Mouse (Mus musculus) limb, embryonic 11.5 days (tissue): Measurements from ENCODE around the gene Kiz. TPM values are rescaled to one million over a fixed set of nuclear protein-coding genes. Genes with fewer than 3 reads are reported as not detected.

Experiments used
- ATAC-seq: fragments of 200-750 bp; cut with Nextera tagmentation; 2 replicates; pipeline ENCODE4 v1.8.0; 2017; ENCODE audit warnings: low read depth; ENCODE audit not compliant: insufficient number of reproducible peaks, low FRiP score, low TSS enrichment
- DNase-seq: peaks from one replicate; pipeline ENCODE4 v3.0.0-alpha.2; 2015; ENCODE audit warnings: low spot score
- H3K27ac ChIP-seq: fragments of 300-500 bp; sonication (generic); replicated peaks from 2 replicates; pipeline ENCODE4 v1.5.1; 2014; ENCODE audit warnings: low read depth, mild to moderate bottlenecking, low read length
- H3K27me3 ChIP-seq: fragments of 300-500 bp; sonication (generic); 2 replicates; pipeline ENCODE4 v1.6.1; 2014; ENCODE audit warnings: mild to moderate bottlenecking, low read length, mixed read lengths; ENCODE audit not compliant: control insufficient read depth, insufficient read depth
- H3K36me3 ChIP-seq: fragments of 300-500 bp; sonication (generic); 2 replicates; pipeline ENCODE4 v1.6.1; 2014; ENCODE audit warnings: mild to moderate bottlenecking, low read length, moderate library complexity, mixed read lengths; ENCODE audit not compliant: control insufficient read depth, insufficient read depth
- H3K4me1 ChIP-seq: fragments of 300-500 bp; sonication (generic); 2 replicates; pipeline ENCODE4 v1.6.1; 2014; ENCODE audit warnings: low read length, mixed read lengths; ENCODE audit not compliant: control insufficient read depth, insufficient read depth
- H3K4me2 ChIP-seq: fragments of 300-500 bp; sonication (generic); 2 replicates; pipeline ENCODE4 v1.6.1; 2014; ENCODE audit warnings: low read depth, mild to moderate bottlenecking, moderate library complexity; ENCODE audit not compliant: severe bottlenecking
- H3K4me3 ChIP-seq: fragments of 300-500 bp; sonication (generic); 2 replicates; pipeline ENCODE4 v1.5.1; 2014; ENCODE audit warnings: low read depth, low read length
- H3K9ac ChIP-seq: fragments of 300-500 bp; sonication (generic); 2 replicates; pipeline ENCODE4 v1.6.1; 2014; ENCODE audit warnings: mild to moderate bottlenecking, low read length
- H3K9me3 ChIP-seq: fragments of 300-500 bp; sonication (generic); 2 replicates; pipeline ENCODE4 v1.6.1; 2016; ENCODE audit warnings: low read length; ENCODE audit not compliant: control insufficient read depth
- WGBS: fragments of 180-500 bp; shearing (Covaris S2); extraction: QIAGEN DNeasy Blood & Tissue Kit; methylation state at CpG from one replicate; pipeline ENCODE4 v1.1.7; 2014; 5-methylcytosine and 5-hydroxymethylcytosine counted together
- polyA plus RNA-seq: library from polyadenylated mRNA; unstranded; fragments of >200 nt; fragmentation: Nextera tagmentation; extraction: Ambion mirVana; gene quantifications from 2 replicates; pipeline ENCODE4 v1.2.1, GENCODE M21; 2014

Gene Kiz
- polyA plus RNA-seq, 1 experiment from 2014 or later = 31.1 TPM

DNA sequence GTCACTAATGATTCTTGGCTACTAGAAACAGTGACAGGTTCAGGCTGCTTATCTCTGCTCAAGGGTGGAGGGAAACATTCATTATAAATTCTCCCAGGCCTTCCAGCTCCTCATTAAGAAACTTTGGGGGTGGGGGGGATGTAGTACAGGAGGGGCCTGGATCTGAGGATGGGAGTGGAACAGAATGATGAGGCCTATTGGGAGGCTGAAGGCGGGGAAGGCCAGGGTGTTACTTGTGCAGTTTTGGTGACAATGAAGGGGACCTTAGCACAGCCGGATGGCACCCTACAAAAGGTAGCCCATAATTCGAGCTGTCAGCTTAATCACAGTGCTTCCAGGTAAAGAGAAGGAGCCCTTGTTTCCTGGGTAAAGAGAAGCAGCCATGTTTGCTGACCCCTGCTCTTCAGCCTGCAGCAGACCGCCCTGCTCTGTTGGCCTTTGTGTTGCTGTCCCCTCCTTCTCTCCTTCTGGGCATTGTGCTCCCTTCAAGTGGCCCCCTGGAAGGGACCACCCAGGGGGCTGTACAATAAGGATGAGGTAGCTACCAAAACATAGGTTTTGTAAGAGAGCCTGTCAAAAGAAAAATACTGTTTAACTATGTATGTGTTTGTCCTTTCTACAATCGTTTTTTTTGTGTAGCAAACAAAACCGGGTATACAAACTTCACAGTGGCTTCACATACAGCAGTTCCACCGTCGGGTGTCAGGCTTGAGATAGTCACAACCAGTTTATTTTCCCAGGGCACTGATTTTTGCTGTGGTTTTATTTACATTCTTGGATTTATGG, 64.9 kb downstream of the Kiz start:
- Histone ChIP-seq H3K27me3 (no peaks in the 10 kb centered on the region), H3K4me2 (no peak overlapping the region), H3K27ac (no peak overlapping the region), H3K36me3 (no peaks in the 10 kb centered on the region), H3K9me3 (no peaks in the 10 kb centered on the region), H3K9ac (no peak overlapping the region), H3K4me1 (no peaks in the 10 kb centered on the region), H3K4me3 (no peak overlapping the region)
- DNase-seq (no peak), ATAC-seq (no peak)
- WGBS = 38% methylated on average over 8 of the region's 8 CpGs

DNA sequence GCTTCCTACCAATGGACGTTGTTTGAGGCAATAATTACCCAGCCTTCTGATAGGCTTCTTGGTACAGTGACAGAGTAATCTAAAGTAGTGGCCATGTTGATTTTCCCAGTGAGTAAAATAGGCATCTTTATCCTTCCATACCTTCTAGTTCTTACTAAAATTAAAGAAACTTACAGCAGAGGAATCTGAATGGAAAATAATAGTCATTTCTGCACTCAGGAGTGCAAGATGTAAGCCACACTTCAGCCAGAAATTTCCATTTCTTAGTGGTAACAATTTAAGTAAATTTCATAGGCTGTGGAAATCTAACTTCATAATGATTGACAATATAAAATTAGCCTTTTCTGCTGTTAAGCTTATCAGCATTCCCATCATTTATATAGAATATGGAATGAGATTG, 69.6 kb downstream of the Kiz start:
- H3K4me2 ChIP-seq = no peak overlapping the region
- ATAC-seq (no peak), DNase-seq (no peak)
- H3K4me3 ChIP-seq = no peak overlapping the region
- no peak overlapping the region for H3K27ac ChIP-seq
- H3K27me3 ChIP-seq = no peaks in the 10 kb centered on the region
- no peaks in the 10 kb centered on the region for H3K36me3 ChIP-seq
- no peak overlapping the region for H3K9ac ChIP-seq
- WGBS = 88% methylated on average over 1 of the region's 1 CpGs
- no peaks in the 10 kb centered on the region for H3K9me3 ChIP-seq
- no peaks in the 10 kb centered on the region for H3K4me1 ChIP-seq

DNA sequence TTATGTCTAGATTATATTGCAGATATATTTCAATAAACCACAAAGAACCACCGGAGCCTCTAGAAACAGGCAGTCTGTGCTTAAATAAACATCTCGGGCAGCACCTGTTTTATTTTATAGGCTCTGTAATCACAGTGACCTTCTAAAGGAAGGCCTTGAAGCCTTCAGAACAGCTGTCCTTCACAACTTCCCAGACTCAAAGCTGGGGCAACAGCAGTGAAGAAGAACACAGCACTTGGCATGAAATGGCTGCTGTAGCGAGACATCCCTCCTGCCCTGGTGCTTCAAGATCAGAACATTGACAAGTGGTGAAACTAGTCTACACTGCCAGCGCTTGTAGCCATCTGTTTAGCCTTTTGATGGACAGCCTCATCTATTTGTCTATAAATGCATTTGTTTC, 70.2 kb downstream of the Kiz start:
- no peaks in the 10 kb centered on the region for H3K4me1 ChIP-seq
- no peak overlapping the region for H3K4me2 ChIP-seq
- H3K27me3 ChIP-seq = no peaks in the 10 kb centered on the region
- no peaks in the 10 kb centered on the region for H3K36me3 ChIP-seq
- 66% methylated on average over 4 of the region's 4 CpGs for WGBS
- H3K9me3 ChIP-seq = no peaks in the 10 kb centered on the region
- H3K27ac ChIP-seq = no peak overlapping the region
- no peak overlapping the region for H3K4me3 ChIP-seq
- no peak overlapping the region for H3K9ac ChIP-seq
- DNase-seq (no peak), ATAC-seq (no peak)

DNA sequence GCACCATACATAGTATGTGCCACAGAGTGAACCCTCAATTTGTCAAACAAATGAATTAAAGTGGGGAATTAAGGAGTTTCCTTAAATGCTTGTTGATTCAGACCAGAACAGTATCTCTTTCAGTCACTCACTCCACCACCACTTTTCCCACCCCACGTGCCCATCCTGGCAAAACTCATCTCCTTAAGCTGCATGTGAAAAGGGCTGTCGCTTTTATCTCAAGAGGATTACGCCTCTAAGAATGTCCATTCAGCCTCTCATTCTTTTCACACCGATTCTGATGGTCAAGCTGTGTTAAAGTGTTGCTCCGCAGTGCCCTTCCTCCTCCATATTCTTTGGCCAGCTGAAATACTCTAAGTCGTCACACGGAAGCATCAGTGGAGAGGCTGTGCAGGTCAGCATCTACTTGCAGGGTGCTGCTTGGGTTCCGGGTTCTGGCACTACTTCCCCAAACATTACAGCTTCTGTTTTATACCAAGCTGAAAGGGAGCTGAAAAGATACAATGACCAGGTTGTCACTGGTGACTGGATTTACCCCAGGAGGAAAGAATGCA, 92.6 kb downstream of the Kiz start:
- Histone ChIP-seq H3K9ac (no peak overlapping the region), H3K4me2 (no peak overlapping the region), H3K27me3 (no peaks in the 10 kb centered on the region), H3K4me1 (no peaks in the 10 kb centered on the region), H3K36me3 (no peaks in the 10 kb centered on the region), H3K4me3 (no peak overlapping the region), H3K9me3 (no peaks in the 10 kb centered on the region), H3K27ac (no peak overlapping the region)
- DNase-seq (no peak), ATAC-seq (no peak)
- WGBS = 55% methylated on average over 8 of the region's 8 CpGs

DNA sequence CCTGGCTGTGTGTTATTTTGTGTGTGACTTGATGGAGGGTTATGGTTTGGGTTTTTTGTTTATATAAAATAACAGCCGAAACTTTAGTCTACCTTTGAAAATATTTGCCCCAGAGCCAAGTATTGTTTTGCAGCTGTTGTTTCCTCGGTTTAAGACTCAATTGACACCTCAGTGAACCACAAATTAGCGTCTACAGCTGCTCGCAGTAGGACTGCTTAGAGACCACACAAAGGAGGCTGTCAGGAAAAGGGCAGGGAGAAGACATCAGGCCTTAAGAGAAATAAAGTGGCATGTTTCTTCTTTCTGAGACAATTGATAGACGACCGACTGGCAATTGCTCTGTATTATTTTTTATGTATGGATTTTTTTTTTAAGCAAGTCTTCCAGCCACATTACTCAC, 100.7 kb downstream of the Kiz start:
- no peaks in the 10 kb centered on the region for H3K27me3 ChIP-seq
- H3K27ac ChIP-seq = no peak overlapping the region
- no peak overlapping the region for H3K9ac ChIP-seq
- no peaks in the 10 kb centered on the region for H3K36me3 ChIP-seq
- H3K4me2 ChIP-seq = no peak overlapping the region
- no peaks in the 10 kb centered on the region for H3K4me1 ChIP-seq
- H3K4me3 ChIP-seq = no peak overlapping the region
- WGBS = 44% methylated on average over 6 of the region's 6 CpGs
- no peak for DNase-seq
- no peaks in the 10 kb centered on the region for H3K9me3 ChIP-seq
- no peak for ATAC-seq

DNA sequence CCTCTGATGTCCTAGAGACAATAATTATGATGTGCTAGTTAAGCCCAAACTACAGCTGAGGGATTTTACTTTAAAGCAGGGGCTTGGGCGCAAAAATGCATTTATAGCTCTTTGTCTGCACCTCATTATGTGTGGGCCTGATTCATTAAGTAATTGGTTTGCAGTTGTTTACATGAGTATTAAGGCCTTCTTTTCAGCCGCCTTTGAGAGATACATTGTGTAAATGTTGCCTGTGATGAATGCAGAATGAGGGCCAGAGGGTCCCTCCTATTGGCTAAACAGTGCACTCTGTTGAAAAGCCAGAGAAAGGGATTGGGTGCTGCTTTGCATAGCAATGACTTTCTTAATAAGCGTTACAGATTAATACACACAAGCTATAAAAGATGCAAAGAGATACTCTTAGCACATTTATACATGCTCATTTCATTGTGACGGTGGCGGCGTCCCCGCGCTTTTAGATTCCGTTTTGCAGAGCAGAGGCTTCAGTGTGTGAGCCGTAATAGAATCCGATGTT, 102.8 kb downstream of the Kiz start:
- H3K36me3 ChIP-seq = no peaks in the 10 kb centered on the region
- H3K27ac ChIP-seq = no peak overlapping the region
- 15% methylated on average over 11 of the region's 11 CpGs for WGBS
- H3K9ac ChIP-seq = no peak overlapping the region
- ATAC-seq (no peak), DNase-seq (peak; percentile 25)
- H3K4me2 ChIP-seq = peak overlapping the region; percentile 56; the same call in 1 of the 2 replicates
- no peaks in the 10 kb centered on the region for H3K9me3 ChIP-seq
- no peaks in the 10 kb centered on the region for H3K4me1 ChIP-seq
- H3K27me3 ChIP-seq = no peaks in the 10 kb centered on the region
- peak overlapping the region; percentile 15 for H3K4me3 ChIP-seq

DNA sequence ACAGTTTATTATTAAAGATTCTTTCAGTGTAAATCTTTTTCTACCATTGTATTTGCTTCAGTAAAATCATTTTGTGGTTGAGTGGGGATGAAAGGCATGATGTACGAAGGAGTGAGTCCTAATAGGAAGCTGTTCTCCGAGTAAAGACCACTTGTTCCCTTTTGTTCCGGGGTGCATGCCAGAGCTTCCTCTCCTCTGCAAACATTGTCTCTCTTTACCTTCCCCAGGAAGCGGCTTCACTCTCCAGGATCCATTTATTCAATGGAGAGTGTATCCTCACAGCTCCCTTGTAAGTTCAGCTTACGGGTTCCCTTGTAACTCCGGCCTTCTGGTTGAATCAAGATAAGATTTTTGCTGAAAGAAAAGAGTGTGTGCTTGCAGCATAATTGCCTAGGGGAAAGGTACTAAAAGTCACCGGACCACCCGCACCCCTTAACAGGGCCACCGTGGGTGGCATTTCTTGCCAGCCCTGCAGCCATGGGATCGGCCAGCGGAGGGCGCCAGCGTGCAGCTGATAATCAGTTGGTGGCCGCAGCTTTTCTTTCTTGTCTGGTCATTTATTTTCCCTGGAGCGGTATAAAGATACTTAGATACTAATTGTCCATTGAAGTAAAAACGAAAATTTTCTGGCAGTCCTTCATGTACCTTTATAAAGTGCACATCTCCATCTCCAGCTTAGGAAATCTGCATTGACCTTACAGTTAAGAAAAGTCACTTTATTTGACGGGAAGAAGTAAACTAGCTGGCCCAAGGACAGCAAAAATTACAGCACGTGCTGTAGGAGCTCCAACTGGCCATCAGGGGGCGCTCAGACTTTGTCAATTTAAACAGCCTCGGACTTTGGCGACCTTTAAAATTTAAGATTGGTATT, 103.5 kb downstream of the Kiz start:
- no peaks in the 10 kb centered on the region for H3K36me3 ChIP-seq
- peak; percentile 91 for DNase-seq
- WGBS = under 1% methylated on average over 21 of the region's 21 CpGs
- no peaks in the 10 kb centered on the region for H3K27me3 ChIP-seq
- H3K27ac ChIP-seq = no peak overlapping the region
- peak overlapping the region; percentile 56 for H3K4me2 ChIP-seq
- H3K4me1 ChIP-seq = no peaks in the 10 kb centered on the region
- H3K9me3 ChIP-seq = no peaks in the 10 kb centered on the region
- ATAC-seq = peak; percentile 71
- H3K9ac ChIP-seq = no peak overlapping the region
- H3K4me3 ChIP-seq = peak overlapping the region; percentile 15

DNA sequence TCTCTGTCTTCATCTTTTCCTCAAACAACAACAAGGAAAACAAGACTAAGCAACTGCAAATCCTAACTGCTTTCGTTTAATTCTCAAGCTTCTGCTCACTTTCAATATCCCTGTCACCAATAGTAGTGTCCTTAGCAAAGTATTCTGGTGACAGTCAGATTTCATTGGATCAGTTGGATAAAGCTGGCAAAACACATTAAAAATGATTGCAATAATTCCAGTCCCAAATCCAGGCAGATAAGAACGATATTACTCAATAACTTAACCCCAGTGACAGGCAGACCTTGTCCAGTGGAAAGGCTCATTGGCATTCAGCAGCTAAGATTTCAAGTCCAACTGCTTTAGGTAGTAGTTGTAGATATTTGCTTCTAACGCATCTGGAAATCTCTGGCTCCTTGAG, 119.4 kb downstream of the Kiz start:
- 84% methylated on average over 3 of the region's 3 CpGs for WGBS
- Histone ChIP-seq H3K4me3 (no peak overlapping the region), H3K27ac (no peak overlapping the region), H3K9me3 (no peaks in the 10 kb centered on the region), H3K9ac (no peak overlapping the region), H3K4me2 (no peak overlapping the region), H3K36me3 (no peaks in the 10 kb centered on the region), H3K4me1 (no peaks in the 10 kb centered on the region), H3K27me3 (no peaks in the 10 kb centered on the region)
- DNase-seq (no peak), ATAC-seq (no peak)
